ENCODE assay signal across 8 mouse cellular contexts in the genomic region with DNA sequence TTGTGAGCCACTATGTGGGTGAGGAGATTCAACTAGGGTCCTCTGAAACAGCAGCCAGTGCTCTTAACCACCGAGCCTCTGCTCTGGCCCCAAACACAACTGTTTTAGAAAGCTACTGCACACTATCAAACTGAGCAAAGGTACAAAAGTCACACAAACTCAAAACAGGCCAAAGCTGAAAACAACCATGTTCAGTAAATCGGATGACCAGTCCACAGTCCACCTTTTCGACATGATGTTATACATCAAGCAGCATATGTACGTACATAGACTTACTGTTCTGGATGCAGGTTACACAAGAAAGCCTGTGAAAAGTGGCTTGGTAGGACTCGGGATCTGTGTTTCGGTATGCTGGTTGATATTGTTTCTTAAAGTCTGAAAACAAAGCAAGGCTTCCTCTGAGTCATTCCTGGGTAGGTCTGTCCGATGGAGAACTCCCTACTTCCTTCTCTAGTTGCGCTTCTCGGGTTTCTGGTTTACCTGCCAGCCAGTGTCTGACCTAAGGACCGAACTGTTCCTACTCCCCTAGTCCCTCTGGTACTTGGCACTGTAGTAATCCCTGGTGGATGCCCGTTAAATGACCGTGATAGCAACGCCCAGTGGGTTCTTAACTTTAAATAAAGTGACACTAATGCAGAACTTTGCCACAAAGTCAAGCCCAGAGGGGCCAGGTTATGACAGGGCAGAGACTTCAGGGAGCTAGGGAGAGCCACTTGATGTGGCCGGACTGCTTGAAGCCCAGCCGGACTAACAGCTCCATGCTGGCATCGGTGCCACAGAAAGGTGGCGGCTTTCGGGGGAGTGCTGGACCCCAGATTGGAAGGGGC. TPM values are rescaled to one million over a fixed set of nuclear protein-coding genes. Genes with fewer than 3 reads are reported as not detected.
DNase-seq lines count a peak whose midpoint lies in the region; ATAC-seq lines count a peak whose summit lies in the region.

No protein-coding gene starts in this region.

- H3K4me3 ChIP-seq in kidney, embryonic 14.5 days (ENCODE audit: low read length): peak overlapping the region; percentile 62
- H3K4me3 ChIP-seq in heart, embryonic 16.5 days (ENCODE audit: low read length): peak overlapping the region; percentile 54
- H3K4me3 ChIP-seq in macrophage (ENCODE audit: inconsistent target): peak overlapping the region; percentile 85

- peak overlapping the region; percentile 78 for H3K9ac ChIP-seq in kidney, embryonic 14.5 days (ENCODE audit: low read depth, low read length)
- H3K9ac ChIP-seq in heart, embryonic 16.5 days (ENCODE audit: low read length): peak overlapping the region; percentile 69

- ATAC-seq in kidney, embryonic 14.5 days (ENCODE audit: low FRiP score, low TSS enrichment): peak; percentile 69
- ATAC-seq in heart, embryonic 16.5 days (replicated peaks; ENCODE audit: extremely low read depth, insufficient read depth, low FRiP score): peak; percentile 62

- no peak for DNase-seq in kidney, postnatal 14 days
- peak; percentile 23 for DNase-seq in NIH3T3 (ENCODE audit: low read depth)
- DNase-seq in c-Kit-positive CD71-positive TER-119-positive erythroid progenitor cells, embryonic 14.5 days (ENCODE audit: low spot score): no peak
- no peak for DNase-seq in gastrocnemius, postnatal 25 days
- no peak for DNase-seq in left cerebral cortex, postnatal 14 days (ENCODE audit: low spot score in 2 of 2)

- no peaks in the 10 kb centered on the region for H3K9me3 ChIP-seq in kidney, embryonic 14.5 days (ENCODE audit: control insufficient read depth, low read length)
- no peaks in the 10 kb centered on the region for H3K9me3 ChIP-seq in heart, embryonic 16.5 days (replicated peaks; ENCODE audit: control insufficient read depth, low read length)

- peak overlapping the region; percentile 81 for H3K4me2 ChIP-seq in kidney, embryonic 14.5 days (replicated peaks; ENCODE audit: low read depth, low read length)
- peak overlapping the region; percentile 76 for H3K4me2 ChIP-seq in heart, embryonic 16.5 days (ENCODE audit: low read depth, low read length)

- peaks cover 38% of the 10 kb centered on the region for H3K79me2 ChIP-seq in macrophage (ENCODE audit: inconsistent target)

- 0 out of 2 replicates have a peak overlapping the region, but pooled peaks have one; percentile 30 for H3K27ac ChIP-seq in kidney, embryonic 14.5 days (ENCODE audit: low read depth, low read length)
- H3K27ac ChIP-seq in heart, embryonic 16.5 days (ENCODE audit: low read length): peak overlapping the region; percentile 13
- H3K27ac ChIP-seq in macrophage: peak overlapping the region; percentile 66

- H3K27me3 ChIP-seq in kidney, embryonic 14.5 days (ENCODE audit: control insufficient read depth, insufficient read depth, low read length): no peaks in the 10 kb centered on the region
- H3K27me3 ChIP-seq in heart, embryonic 16.5 days (ENCODE audit: control insufficient read depth, insufficient read depth, low read length): no peaks in the 10 kb centered on the region

- H3K4me1 ChIP-seq in kidney, embryonic 14.5 days (ENCODE audit: control insufficient read depth, insufficient read depth, low read length): peaks cover 8% of the 10 kb centered on the region
- H3K4me1 ChIP-seq in heart, embryonic 16.5 days (ENCODE audit: control insufficient read depth, insufficient read depth, low read length): peaks cover 11% of the 10 kb centered on the region

- intact Hi-C loops in left cerebral cortex, postnatal 14 days (cut with DNase I): no loop called here

- no peaks in the 10 kb centered on the region for H3K36me3 ChIP-seq in kidney, embryonic 14.5 days (ENCODE audit: control insufficient read depth, insufficient read depth, low read length)
- H3K36me3 ChIP-seq in heart, embryonic 16.5 days (ENCODE audit: control insufficient read depth, insufficient read depth): 0 out of 2 replicates have a peak, but pooled peaks cover under 1% of the 10 kb centered on the region
- peaks cover 2% of the 10 kb centered on the region for H3K36me3 ChIP-seq in macrophage (ENCODE audit: inconsistent target)

- 22% methylated on average over 18 of the region's 18 CpGs for WGBS in kidney, embryonic 14.5 days
- WGBS in heart, embryonic 16.5 days: 24% methylated on average over 18 of the region's 18 CpGs
- 21% methylated on average over 18 of the region's 18 CpGs for WGBS in macrophage (ENCODE audit: missing documents)

RNA-seq across cellular contexts. Expression of gene Srpr, which starts 0.8 kb away (rescaled TPM):
- polyA plus RNA-seq in kidney, embryonic 14.5 days (2014; fragmentation: Nextera tagmentation; extraction: Ambion mirVana): 89.1 and 125 TPM in 2 replicates
- polyA plus RNA-seq in heart, embryonic 16.5 days (2015; fragmentation: Nextera tagmentation; extraction: Ambion mirVana): 87.9 and 90.7 TPM in 2 replicates
- total RNA-seq in macrophage (2018; cell fraction: chromatin; rRNA removed): 10 to 100 TPM; 26.6 to 66.1 (median 49.2) TPM
- total RNA-seq in macrophage (2018; cell fraction: cytosol; rRNA removed): 100 to 1,000 TPM in 2 of 26 experiments, 10 to 100 TPM in 24; 71.1 to 105 (median 84.6) TPM
- total RNA-seq in macrophage (2018; cell fraction: nucleus; rRNA removed): 10 to 100 TPM; 38.1 to 90.6 (median 64.9) TPM
- 71.0 to 178 TPM (median 77.8 TPM) in 3 replicates for polyA plus RNA-seq in macrophage (2018)
- 100 to 1,000 TPM; 156 to 190 TPM for total RNA-seq in gastrocnemius, postnatal 25 days (2021)
- 10 to 100 TPM; 59.9 to 62.4 TPM for total RNA-seq in left cerebral cortex, postnatal 14 days (2021)

RNA-seq across cellular contexts. Expression of gene Tirap, which starts 0.9 kb away (rescaled TPM):
- polyA plus RNA-seq in kidney, embryonic 14.5 days (2014; fragmentation: Nextera tagmentation; extraction: Ambion mirVana): 10.1 and 12.5 TPM in 2 replicates
- polyA plus RNA-seq in heart, embryonic 16.5 days (2015; fragmentation: Nextera tagmentation; extraction: Ambion mirVana): 8.4 and 9.0 TPM in 2 replicates
- total RNA-seq in macrophage (2018; cell fraction: chromatin; rRNA removed): 10 to 100 TPM in 12 of 26 experiments, 1 to 10 TPM in 14; 1.4 to 28.7 (median 9.6) TPM
- total RNA-seq in macrophage (2018; cell fraction: cytosol; rRNA removed): 10 to 100 TPM in 14 of 26 experiments, 1 to 10 TPM in 12; 5.7 to 15.0 (median 10.2) TPM
- total RNA-seq in macrophage (2018; cell fraction: nucleus; rRNA removed): 10 to 100 TPM in 13 of 26 experiments, 1 to 10 TPM in 13; 3.0 to 24.6 (median 10.8) TPM
- 8.9 to 11.6 TPM (median 10.0 TPM) in 3 replicates for polyA plus RNA-seq in macrophage (2018)
- total RNA-seq in gastrocnemius, postnatal 25 days (2021): 10 to 100 TPM; 14.7 to 20.4 TPM
- 1 to 10 TPM; 1.8 to 2.7 TPM for total RNA-seq in left cerebral cortex, postnatal 14 days (2021)

RNA-seq across cellular contexts. Expression of gene Foxred1, which starts 11.7 kb away (rescaled TPM):
- 32.5 and 41.7 TPM in 2 replicates for polyA plus RNA-seq in kidney, embryonic 14.5 days (2014; fragmentation: Nextera tagmentation; extraction: Ambion mirVana)
- polyA plus RNA-seq in heart, embryonic 16.5 days (2015; fragmentation: Nextera tagmentation; extraction: Ambion mirVana): 77.2 and 82.5 TPM in 2 replicates
- total RNA-seq in macrophage (2018; cell fraction: chromatin; rRNA removed): 100 to 1,000 TPM in 8 of 26 experiments, 10 to 100 TPM in 18; 20.0 to 119 (median 69.3) TPM
- 10 to 100 TPM; 14.5 to 35.7 (median 22.1) TPM for total RNA-seq in macrophage (2018; cell fraction: cytosol; rRNA removed)
- 10 to 100 TPM; 14.2 to 79.0 (median 48.1) TPM for total RNA-seq in macrophage (2018; cell fraction: nucleus; rRNA removed)
- 18.9 to 27.3 TPM (median 22.8 TPM) in 3 replicates for polyA plus RNA-seq in macrophage (2018)
- 10 to 100 TPM; 21.5 to 22.1 TPM for total RNA-seq in gastrocnemius, postnatal 25 days (2021)
- 10 to 100 TPM; 36.3 to 37.0 TPM for total RNA-seq in left cerebral cortex, postnatal 14 days (2021)

RNA-seq across cellular contexts. Expression of gene Dcps, which starts 23.3 kb away (rescaled TPM):
- 93.1 and 99.9 TPM in 2 replicates for polyA plus RNA-seq in kidney, embryonic 14.5 days (2014; fragmentation: Nextera tagmentation; extraction: Ambion mirVana)
- 60.2 and 62.5 TPM in 2 replicates for polyA plus RNA-seq in heart, embryonic 16.5 days (2015; fragmentation: Nextera tagmentation; extraction: Ambion mirVana)
- 10 to 100 TPM in 8 of 26 experiments, 1 to 10 TPM in 18; 1.2 to 21.5 (median 6.3) TPM for total RNA-seq in macrophage (2018; cell fraction: chromatin; rRNA removed)
- 10 to 100 TPM; 12.9 to 22.9 (median 16.9) TPM for total RNA-seq in macrophage (2018; cell fraction: cytosol; rRNA removed)
- 10 to 100 TPM in 4 of 26 experiments, 1 to 10 TPM in 22; 2.8 to 17.1 (median 7.0) TPM for total RNA-seq in macrophage (2018; cell fraction: nucleus; rRNA removed)
- polyA plus RNA-seq in macrophage (2018): 19.9 to 24.5 TPM (median 20.4 TPM) in 3 replicates
- 1 to 10 TPM; 5.9 to 6.7 TPM for total RNA-seq in gastrocnemius, postnatal 25 days (2021)
- total RNA-seq in left cerebral cortex, postnatal 14 days (2021): 10 to 100 TPM; 15.6 to 17.8 TPM

Comparison
In these comparisons a context has a peak if more than half of its experiments do, and no peak if none do; other contexts are left out.
1. H3K27ac ChIP-seq: peak in every context shown above with its lines; median percentile 66 in macrophage; 30 in kidney, embryonic 14.5 days; 13 in heart, embryonic 16.5 days.